Mouse (Mus musculus) c-Kit-negative CD71-positive TER-119-positive erythroid progenitor cells, embryonic 14.5 days (primary cell): ENCODE measurements around the gene Brap.
A peak's percentile ranks its signal among the peaks of the same experiment; 100 is the strongest.
"Not testable (repeated sequence)": the region's sequence is repeated elsewhere in the genome, so short reads cannot be mapped to it uniquely, and the experiment has no call there.

ENCODE experiments used
- DNase-seq: peaks from one replicate; pipeline ENCODE4 v3.0.0-alpha.2; 2013; ENCODE audit warnings: low read depth, low spot score

The Brap gene

GRCm38 (mm10) chr5:121660059-121660896, at the start of gene Brap, which contains the start of gene Acad10:
Gene Brap, plus strand, starts transcription at chr5:121660563.
Gene Acad10, minus strand, starts transcription at chr5:121660514.
- peak; percentile 78 for DNase-seq

DNA sequence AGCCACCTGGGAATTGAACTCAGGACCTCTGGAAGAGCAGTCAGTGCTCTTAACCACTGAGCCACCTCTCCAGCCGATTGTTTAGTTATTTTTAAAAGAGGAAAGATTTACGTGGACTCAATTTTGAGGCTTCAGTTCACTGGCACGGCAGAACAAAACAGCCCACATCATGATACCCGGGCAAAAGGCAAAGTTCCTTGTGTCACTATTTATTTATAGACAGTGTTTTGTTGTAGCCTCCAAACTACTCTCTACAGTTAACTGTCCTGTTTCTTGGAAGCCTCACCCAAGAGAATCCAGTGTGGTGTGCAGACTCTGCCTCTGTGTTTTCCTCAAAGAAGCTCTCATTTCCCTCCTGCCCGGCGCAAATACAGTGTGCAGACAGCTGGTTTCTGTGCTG, 48.3 kb upstream of the Brap start:
- DNase-seq = no peak

- DNase-seq = not testable (repeated sequence)
Measured at GRCm38 (mm10) chr5:121614921-121615320, 45.4 kb upstream of the Brap start.

DNA sequence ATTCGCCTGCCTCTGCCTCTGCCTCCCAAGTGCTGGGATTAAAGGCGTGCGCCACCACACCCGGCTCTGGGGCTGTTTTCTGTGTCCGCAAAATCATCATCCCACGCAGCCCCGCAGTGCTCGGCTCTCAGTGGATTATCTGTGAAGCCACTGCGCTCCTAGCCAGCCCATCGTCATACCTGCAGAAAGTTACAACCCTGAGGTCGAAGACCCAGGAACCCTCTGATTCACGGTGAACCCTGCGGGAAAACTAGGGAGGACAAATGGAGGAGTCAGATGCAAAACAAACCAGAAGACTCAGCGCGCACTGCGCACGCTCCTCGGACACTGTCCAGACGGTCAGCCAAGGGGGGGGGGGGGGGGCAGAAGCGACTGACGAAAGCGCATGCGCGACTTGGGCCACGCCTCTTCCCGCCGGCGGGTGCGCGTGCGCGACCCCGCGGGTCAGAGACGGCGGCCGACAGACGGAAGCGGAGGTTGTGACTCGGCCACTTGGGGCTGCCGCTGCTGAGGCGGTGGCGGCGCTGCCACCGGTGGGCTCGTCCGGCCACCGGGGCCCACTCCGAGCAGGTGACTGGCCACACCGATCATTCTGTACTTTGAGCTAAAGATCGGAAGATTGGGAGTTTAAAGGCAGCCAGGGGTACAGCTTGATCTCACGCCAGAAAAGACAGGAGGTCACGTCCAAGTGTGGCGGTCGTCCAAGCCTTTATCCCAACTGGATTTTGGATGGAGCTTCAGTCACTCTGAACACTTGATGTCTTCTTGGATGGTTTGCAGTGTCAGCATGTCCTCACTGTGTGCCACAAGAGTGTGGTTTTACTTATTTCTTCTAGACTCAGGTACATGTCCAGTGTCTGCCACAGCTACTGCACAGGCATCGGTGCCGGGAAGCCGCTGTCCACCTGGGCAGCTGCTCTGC, 41.5 kb upstream of the Brap start, which contains the start of gene Acad12:
Acad12 (minus strand) TSS at position 347 of the 922 bp plus-strand sequence.
- peak; percentile 67 for DNase-seq

- DNase-seq = no peak
Measured at GRCm38 (mm10) chr5:121621102-121621501, 39.3 kb upstream of the Brap start.

DNA sequence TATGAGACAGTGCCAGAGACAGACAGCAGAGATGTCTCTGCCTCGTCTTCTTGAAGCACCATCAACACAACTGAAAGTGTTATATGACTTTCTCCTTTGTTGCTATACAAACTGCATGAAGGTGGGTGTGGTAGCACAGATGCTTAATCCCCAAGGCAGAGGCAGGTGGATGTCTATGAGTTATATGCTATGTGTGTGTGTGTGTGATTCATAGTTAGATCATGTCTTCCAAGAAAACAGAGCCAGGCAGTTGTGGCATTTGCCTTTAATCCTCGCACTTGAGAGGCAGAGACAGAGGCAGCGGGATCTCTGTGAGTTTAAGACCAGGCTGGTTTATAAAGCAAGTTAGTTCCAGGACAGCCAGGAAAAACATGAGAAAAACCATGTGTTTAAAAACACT, 37.1 kb upstream of the Brap start:
- no peak for DNase-seq

GRCm38 (mm10) chr5:121627871-121628270, 32.5 kb upstream of the Brap start:
- peak; percentile 61 for DNase-seq

- DNase-seq = not testable (repeated sequence)
Measured at GRCm38 (mm10) chr5:121631106-121631647, 29.2 kb upstream of the Brap start.

GRCm38 (mm10) chr5:121632804-121633203, 27.6 kb upstream of the Brap start:
- no peak for DNase-seq

GRCm38 (mm10) chr5:121634668-121635067, 25.7 kb upstream of the Brap start:
- no peak for DNase-seq

DNA sequence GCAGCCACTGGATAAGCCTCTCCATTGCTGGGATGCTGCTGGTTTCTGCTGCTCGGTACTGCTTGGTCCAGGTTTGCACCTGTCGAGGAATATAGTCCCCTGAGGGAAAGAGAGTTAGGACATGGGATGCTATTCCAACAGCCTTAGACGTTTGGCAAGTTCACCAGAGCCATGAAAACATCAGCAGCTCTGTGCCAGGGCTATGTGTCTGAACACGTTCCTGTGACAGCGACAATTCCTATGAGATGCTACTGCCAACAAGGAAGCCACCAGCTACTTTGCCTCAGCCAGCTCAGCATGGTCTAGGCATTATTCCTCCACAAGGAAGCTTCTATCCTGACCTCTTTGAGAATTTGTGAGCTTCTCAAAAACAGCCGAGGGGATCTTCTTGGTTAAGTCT, 23.1 kb upstream of the Brap start:
- DNase-seq = no peak

DNA sequence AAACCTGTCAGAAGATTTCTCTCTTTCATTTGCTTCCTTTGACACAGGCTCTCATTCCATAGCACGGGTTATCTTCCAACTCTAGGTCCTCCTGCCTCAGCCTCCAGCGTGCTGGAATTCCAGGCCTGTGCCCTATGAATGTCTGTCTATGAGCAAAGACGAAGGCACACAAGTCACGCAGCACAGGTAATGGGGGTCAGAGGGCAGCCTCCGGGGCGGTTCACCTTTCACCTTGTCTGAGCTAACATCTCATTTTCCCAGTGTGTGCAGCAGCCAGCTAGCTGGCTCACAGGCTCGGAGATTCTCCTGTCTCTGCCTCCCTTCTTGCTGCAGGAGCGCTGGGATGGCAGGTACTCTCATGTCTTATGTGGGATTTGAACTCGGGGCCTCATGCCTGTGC, 20.8 kb upstream of the Brap start:
- DNase-seq = no peak

GRCm38 (mm10) chr5:121649134-121649533, 11.2 kb upstream of the Brap start:
- no peak for DNase-seq

- DNase-seq = no peak
Measured at GRCm38 (mm10) chr5:121654526-121654925, 5.8 kb upstream of the Brap start.

- DNase-seq = not testable (repeated sequence)
Measured at GRCm38 (mm10) chr5:121656866-121657265, 3.5 kb upstream of the Brap start.

GRCm38 (mm10) chr5:121657656-121658055, 2.7 kb upstream of the Brap start:
- DNase-seq = not testable (repeated sequence)

- DNase-seq = peak; percentile 22
Measured at GRCm38 (mm10) chr5:121660897-121661254, 513 bp downstream of the Brap start.

DNA sequence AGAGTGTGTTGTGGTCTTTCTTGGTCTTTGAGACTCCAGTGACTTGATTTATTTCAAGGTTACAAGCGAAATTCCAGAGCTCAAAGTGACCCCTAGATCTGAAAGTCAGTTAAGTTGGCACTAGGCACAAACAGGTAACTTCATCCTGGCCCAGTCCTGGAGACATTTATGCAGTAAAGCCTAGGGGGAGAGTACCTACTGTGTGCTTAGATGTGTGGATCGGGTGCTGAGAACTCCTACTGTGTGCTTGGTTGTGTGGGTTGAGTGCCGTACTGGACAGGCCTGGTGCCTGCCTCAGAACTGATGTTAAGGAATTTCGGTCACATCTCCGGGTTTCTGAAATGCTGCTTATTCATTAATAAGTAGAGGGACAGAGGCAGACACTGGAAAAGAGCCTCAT, 1.1 kb downstream of the Brap start:
- DNase-seq = no peak

GRCm38 (mm10) chr5:121663456-121663855, 3.1 kb downstream of the Brap start:
- no peak for DNase-seq

DNA sequence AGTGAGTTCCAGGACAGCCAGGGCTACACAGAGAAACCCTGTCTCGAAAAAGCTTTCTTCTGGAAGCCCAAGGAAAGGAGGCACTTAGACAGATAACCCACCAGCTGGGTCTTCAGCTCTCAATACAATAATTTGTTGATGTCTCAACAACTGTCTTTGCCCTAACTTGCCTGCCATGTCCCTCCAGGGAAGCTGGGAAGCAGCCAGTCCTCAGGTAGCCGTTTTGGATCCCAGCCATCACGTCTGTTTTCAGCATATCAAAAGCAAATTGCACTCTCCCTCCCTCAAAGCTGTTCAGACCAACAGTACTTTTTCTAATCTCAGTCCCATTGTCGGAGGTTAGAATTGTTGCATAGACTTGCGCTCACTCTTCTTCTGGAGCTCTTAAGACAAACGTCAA, 3.7 kb downstream of the Brap start:
- DNase-seq = no peak

DNA sequence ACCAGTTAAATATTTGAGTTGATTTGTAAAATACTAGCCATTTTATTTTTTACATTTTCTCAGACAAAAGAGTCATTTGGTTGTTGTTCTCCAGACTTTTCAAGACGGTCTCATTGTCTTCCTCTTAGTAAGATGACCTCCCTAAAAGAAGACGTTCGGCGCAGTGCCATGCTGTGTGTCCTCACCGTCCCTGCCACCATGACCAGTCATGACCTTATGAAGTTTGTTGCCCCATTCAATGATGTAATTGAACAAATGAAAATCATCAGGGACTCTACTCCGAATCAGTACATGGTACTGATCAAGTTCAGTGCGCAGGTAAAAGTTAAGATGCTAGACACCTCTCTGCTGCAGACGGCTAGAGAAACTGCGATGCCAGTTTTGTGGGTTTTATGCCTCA, 4.6 kb downstream of the Brap start:
- DNase-seq = no peak

GRCm38 (mm10) chr5:121667067-121667466, 6.7 kb downstream of the Brap start:
- no peak for DNase-seq
